Mouse (Mus musculus) v-Abl transformed pro-B cells (cell line): ENCODE results near the gene Ifne.
"Not testable (repeated sequence)": the region's sequence is repeated elsewhere in the genome, so short reads cannot be mapped to it uniquely, and the experiment has no call there.

ENCODE experiments used
- in situ Hi-C, 2 experiments: fragments of 400-800 bp; cut with MboI; formaldehyde crosslinking; loops; one replicate each; pipeline ENCODE4 v1.15.1; 2025; ENCODE audit not compliant: unreplicated experiment in 2 of 2

Gene Ifne

DNA sequence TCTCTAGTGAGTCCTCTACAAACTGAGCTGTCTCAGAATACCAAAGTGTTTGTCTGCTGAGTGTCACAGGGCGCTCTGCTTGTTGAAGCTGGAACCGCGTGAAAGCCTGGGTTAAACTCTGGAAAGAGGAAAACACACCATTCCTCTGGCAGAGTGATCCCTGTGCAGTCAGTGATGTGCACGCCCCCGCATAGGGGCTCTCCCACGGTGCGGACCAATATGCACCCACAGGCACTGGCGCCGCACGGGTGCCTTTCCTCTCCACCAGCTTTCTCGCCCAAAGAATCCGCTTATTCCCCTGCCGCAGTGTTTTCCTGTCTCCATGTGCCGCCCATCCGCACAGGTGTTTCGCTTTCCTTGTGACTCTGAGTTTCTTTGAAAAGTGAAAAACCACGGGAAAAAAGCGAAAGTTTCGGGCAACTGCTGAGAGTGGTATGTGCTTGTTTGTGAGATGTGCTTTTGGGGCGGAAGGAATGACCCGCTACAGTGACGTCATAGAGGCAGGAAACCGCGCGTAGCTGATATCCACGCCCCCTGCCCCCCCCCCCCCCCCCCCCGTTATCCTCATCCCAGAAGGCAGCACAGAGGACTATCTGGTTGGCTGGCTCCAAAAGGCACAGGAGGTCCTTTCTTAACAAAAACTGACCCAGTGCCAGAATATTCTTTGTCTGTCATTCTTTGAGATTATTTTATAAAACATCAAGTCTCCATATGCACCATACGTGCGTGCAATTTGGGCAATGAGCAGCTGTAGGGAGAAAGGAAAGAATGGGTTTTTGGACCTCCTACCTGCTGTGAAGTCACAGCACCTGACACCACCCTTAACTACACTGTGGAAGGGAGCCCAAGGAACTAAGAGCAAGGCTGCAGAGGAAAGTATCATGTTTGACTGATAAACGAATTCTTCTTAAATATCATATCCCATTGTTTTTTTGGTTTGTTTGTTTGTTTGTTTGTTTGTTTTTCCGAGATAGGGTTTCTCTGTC, 11.8 kb downstream of the Ifne start:
- in situ Hi-C loops = loop anchor here (10.0 to 25.0 kb wide), 2 partner anchors 163 to 419 kb away; partner anchors contain the start of gene Cdkn2a (in 1 of the 2)

DNA sequence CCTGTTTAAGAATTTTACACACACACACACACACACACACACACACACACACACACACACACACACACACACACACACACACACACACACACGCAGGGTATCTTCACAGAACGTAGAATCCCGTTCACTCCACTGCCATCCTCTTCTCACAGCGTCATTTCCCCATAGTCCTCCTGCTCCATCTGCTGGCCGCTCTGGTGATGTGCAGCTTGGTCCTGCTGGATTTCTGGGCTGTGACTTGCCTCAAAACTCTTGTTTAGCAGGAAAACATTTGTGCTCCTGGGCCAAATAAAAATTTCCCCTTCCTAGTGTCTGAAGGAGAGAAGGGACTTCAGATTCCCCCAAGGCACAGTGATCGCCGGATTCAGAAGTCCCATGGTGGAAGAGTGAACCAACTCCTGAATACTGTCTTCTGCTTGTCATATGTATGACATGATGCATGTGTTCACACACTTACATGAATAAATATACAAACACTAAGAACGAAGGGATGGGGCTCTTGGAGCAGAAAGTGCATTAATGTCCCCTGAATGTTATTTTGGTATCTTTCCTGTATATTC, 12.6 kb downstream of the Ifne start:
- in situ Hi-C loops = loop anchor here (10.0 to 25.0 kb wide), 2 partner anchors 163 to 420 kb away; partner anchors contain the start of gene Cdkn2a (in 1 of the 2)

DNA sequence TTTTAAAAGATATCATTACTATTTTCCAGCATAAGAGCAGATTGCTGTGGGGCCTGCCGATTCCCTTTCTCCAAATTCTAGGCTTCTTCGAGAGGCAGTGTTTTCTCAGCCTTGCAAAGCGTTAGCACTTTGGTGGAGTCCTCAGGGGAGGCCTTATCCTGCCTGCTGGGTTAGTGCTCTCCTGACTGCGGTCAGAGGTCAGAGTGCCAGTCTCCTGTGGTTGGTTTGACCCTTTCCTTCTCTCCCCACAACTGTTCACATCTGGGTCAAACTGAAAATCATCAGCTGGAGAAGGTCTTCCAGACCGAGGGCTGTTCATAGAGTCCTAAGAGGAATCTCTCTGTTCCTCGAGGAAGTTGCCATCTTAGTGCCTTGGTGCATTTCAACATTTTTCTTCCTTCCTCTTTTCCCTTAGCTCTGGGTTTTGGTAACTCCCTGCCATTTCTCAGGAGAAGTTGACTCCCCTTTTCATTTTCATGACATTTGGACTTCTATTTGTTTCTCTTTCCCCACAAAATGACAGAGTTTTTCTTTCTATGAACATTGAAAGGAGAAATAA, 14.9 kb downstream of the Ifne start:
- in situ Hi-C loops = loop anchor here (10.0 to 25.0 kb wide), 2 partner anchors 160 to 422 kb away; partner anchors contain the start of gene Cdkn2a (in 1 of the 2)

DNA sequence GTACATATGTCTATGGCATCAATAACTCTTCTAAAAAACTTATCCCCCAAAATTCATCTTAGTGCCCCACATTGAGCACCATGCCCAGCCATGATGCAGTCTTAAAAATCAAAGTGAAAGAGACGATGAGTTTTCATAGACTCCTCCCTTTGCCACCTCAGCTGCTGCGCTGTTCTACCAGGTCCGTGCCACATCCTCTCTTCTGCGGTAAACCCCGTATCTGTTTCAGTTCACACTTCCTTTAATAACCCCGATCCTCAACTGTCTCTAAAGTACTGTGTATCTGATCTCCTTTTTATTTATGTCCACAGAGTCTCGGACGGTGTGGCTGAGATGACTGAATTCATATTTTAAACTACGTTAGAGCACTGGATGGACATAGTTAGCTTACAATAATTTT, 15.4 kb downstream of the Ifne start:
- in situ Hi-C loops = loop anchor here (10.0 to 25.0 kb wide), 2 partner anchors 160 to 423 kb away; partner anchors contain the start of gene Cdkn2a (in 1 of the 2)

DNA sequence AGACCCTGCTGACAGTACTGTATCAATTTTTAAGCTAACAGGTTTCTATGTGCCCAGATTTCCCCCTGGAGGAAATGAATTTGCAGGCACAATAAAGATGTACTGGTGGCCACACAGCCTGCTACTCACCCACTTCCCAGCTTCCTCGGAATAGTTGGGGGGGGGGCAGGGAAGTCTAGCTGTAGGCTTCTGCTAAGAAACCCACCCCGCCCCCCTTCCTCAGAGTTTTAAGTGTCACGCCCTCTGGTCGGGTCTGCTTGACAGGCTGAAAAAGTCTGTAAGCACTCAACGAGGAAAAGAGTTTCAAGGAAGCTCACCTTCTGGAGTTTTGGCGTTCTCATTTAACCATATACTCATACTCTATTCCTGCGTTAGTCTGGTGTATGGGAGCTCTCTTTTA, 16.7 kb downstream of the Ifne start:
- in situ Hi-C loops = loop anchor here (10.0 to 25.0 kb wide), 2 partner anchors 159 to 424 kb away; partner anchors contain the start of gene Cdkn2a (in 1 of the 2)

DNA sequence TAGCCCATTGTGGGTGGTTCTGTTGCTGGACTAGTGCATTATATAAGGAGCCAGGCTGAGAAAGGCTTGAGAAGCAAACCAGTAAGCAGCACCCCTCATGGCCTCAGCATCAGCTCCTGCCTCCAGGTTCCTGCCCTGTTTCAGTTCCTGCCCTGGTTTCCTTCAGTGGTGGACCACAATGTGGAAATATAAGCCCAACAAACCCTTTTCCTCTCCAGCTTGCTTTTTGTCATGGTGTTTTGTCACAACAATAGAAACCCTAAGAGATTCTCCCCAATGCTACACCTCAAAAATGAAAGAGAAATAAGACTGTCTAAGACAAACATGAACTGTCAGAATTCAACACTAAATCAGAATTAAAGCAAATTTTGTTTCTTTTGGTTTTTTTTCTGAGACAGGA, 20.8 kb downstream of the Ifne start:
- in situ Hi-C loops = loop anchor here in 1 of 2 experiments (25.0 kb wide), 1 partner anchor 428 kb away; the partner anchor contains the start of gene Cdkn2a

DNA sequence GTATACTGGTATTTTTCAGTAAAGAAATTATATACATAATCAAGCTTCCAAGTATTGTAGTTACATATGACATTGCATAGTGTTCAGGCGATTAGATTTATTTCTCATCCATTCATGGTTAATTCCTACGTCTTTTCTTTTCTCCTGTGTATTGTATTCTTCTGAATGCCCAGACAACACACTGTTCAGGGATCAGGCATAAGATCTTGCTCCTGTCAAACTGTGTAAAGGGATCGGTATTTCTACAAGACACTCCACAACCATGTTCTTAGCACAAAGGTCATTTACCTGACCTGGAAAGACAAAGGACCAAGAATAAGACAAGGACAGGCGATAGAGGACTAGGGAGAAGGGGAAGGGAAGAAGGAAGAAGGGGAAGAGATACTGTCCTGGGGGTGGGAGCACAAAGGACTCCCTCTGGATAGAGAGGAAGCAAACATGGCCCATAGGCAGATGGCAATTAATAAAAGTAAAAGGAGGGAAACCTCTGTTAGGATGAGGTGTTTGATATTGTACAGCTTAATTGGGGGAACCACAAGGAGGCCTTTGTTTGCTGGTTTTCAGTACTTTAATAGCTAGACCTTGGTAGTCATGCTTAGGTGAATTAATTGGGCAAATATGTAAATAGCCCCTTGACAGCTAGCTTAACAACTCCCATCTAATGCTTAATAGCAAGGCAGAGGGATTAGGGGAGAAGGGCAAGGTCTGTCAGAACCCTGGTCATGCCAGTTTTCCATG, 28.8 kb downstream of the Ifne start:
- in situ Hi-C loops = loop anchor here in 1 of 2 experiments (25.0 kb wide), 1 partner anchor 436 kb away; the partner anchor contains the start of gene Cdkn2a

DNA sequence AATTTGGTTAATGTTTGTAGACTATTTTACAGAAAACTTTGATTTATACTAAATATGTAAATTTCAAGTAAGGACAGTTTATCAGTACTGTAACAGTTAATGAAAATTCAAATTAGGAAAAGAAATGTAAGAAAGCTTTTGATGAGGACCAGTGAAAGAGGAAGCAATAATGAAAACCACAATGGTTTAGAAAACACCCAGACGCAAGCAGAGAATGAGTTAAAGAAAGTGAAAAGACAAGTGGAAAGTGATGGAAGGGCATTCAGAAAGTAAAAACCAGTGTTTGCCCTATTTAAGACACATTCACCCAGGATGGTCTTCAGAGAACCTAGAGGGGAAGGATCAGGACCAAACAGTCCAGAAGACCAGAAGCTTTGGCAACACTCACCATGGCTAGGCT, 30.3 kb downstream of the Ifne start, which contains the start of gene Ifna1:
TSS of gene Ifna1 (plus strand) at position 390 of the 400 bp plus-strand sequence.
- in situ Hi-C loops = loop anchor here in 1 of 2 experiments (25.0 kb wide), 1 partner anchor 438 kb away; the partner anchor contains the start of gene Cdkn2a

DNA sequence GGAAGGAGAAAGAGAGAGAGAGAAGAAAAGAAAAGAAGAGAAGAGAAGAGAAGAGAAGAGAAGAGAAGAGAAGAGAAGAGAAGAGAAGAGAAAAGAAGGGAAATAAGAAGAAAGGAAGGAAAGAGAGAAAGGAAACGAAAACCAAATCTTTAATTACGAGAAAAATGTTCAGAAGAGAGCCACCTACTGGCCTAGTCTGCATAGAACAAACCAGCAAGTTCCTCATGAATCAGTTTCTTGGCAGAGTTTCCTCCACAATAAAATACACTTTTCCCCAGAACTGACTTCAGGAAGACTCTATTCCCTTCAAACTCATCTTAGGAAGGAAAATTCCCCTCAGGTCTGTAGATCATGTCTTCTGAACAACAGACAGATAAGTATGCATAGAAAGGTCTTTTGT, 34.7 kb downstream of the Ifne start:
- in situ Hi-C loops = no loop called here

DNA sequence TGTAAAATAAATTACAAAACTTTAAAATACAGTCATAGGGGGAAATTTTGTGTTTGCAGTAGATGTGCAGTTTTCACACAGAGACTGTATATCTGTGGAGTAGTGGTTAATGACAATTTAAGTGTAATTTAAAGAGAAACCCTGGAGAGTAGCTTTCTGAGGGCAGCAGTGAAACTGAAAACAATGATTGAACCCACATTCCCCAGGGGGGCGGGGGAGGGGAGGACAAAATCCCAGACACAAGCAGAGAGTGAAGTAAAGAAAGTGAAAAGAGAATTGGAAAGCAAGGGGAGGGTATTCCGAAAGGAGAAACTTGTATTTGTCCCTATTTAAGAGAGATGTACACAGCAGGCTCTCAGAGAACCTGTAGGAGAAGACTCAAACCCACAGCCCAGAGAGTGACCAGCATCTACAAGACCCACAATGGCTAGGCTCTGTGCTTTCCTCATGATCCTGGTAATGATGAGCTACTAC, 38.5 kb downstream of the Ifne start, which contains the start of gene Ifna4:
TSS of gene Ifna4 (plus strand) at position 424 of the 474 bp plus-strand sequence.
- in situ Hi-C loops = no loop called here

DNA sequence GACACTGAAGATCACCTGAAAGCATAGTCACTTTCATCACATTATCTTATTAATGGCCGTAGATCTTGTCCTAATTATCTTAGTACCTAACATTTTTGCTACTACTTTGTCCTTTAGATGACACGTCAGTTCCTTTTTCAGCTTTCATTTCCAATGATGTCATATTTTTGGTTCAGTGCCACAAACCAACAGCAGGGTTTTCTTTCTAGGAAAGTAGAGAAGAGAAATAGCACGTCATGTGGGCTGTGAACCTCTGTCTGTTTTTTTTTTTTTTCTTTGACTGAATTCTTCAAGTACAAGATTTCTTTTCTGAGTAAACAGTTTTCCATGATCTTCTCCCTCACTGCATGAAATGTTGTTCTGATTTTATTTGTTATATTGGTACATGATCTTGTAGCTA, 39.9 kb downstream of the Ifne start:
- in situ Hi-C loops = no loop called here

DNA sequence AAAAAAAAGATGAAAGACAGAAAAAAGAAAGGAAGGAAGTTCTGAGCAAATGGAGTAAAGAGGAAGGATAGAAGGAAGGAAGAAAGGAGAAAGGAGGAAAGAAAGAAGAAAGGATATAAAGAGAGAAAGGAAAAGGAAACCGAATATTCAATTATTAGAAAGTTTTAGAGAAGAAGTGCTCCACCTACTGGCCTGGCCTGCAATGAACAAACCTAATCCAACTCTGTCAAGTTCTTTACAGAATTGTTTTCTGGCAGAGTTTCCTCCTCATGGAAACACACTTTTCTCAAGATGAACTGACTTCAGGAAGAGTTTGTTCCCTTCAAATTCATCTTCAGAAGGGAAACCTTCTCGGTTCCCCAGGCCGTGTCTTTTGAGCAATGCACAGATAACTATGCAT, 41.2 kb downstream of the Ifne start:
- in situ Hi-C loops = no loop called here

DNA sequence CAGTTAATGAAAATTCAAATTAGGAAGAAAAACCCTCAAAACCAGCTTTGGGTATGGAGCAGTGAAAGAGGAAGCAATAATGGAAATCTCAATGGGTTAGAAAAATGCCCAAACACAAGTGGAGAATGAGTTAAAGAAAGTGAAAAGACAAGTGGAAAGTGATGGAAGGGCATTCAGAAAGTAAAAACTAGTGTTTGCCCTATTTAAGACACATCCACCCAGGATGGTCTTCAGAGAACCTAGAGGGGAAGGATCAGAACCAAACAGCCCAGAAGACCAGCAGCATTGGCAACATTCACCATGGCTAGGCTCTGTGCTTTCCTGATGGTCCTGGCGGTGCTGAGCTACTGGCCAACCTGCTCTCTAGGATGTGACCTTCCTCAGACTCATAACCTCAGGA, 44.8 kb downstream of the Ifne start, which contains the start of gene Ifna5:
TSS of gene Ifna5 (plus strand) at position 301 of the 400 bp plus-strand sequence.
- in situ Hi-C loops = not testable (repeated sequence)

DNA sequence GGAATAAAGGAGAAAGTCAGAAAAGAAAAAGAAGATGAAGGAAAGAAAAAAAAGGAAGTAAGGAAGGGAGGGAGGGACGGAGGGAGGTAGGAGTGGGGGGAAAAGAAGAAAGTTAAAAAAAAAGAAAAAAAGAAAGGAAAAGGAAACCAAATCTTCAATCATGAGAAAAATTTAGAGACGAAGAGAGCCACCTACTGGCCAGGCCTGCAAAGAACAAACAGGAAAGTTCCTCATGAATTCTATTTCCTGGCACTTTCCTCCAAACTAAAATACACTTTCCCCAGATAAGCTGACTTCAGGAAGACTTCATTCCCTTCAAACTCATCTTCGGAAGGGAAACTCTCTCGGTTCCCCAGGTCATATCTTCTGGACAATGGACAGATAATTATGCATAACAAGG, 49.5 kb downstream of the Ifne start:
- in situ Hi-C loops = no loop called here
